Mouse (Mus musculus): ENCODE results near the gene Ttc24. TPM values are rescaled to one million over a fixed set of nuclear protein-coding genes. Genes with fewer than 3 reads are reported as not detected.

The Ttc24 gene
- polyA plus RNA-seq, 1 experiment from 2014 or later, result not detected

GRCm38 (mm10) chr3:88114396-88114795 is 36.3 kb upstream of the Ttc24 start:
- peaks cover 77% of the 10 kb centered on the region for H3K36me3 ChIP-seq (ENCODE audit: control insufficient read depth, insufficient read depth)
- H3K4me1 ChIP-seq (replicated peaks; ENCODE audit: control insufficient read depth, insufficient read depth, low read length), result no peaks in the 10 kb centered on the region
- H3K4me3 ChIP-seq (ENCODE audit: low read depth, low read length), result no peak overlapping the region
- 94% methylated on average over 12 of the region's 12 CpGs for WGBS
- no peaks in the 10 kb centered on the region for H3K9me3 ChIP-seq (ENCODE audit: control insufficient read depth)
- no peak overlapping the region for H3K27ac ChIP-seq (ENCODE audit: low read depth, low read length)
- no peak overlapping the region for H3K9ac ChIP-seq (ENCODE audit: low read depth, low read length)
- no peak for TF ChIP-seq CTCF (IDR thresholded peaks at IDR 0.05; ENCODE audit: low read depth)
- H3K27me3 ChIP-seq (replicated peaks; ENCODE audit: control insufficient read depth, insufficient read depth, low read length), result no peaks in the 10 kb centered on the region
- no peak for ATAC-seq
- no peak overlapping the region for H3K4me2 ChIP-seq (replicated peaks; ENCODE audit: low read depth)

- Histone ChIP-seq H3K4me1 (replicated peaks; ENCODE audit: control insufficient read depth, insufficient read depth, low read length) (no peaks in the 10 kb centered on the region), H3K4me2 (replicated peaks; ENCODE audit: low read depth) (no peak overlapping the region), H3K27me3 (replicated peaks; ENCODE audit: control insufficient read depth, insufficient read depth, low read length) (no peaks in the 10 kb centered on the region), H3K27ac (ENCODE audit: low read depth, low read length) (no peak overlapping the region), H3K9me3 (ENCODE audit: control insufficient read depth) (no peaks in the 10 kb centered on the region), H3K9ac (ENCODE audit: low read depth, low read length) (no peak overlapping the region), H3K4me3 (ENCODE audit: low read depth, low read length) (no peak overlapping the region), H3K36me3 (ENCODE audit: control insufficient read depth, insufficient read depth) (peaks cover 78% of the 10 kb centered on the region)
- no peak for TF ChIP-seq CTCF (IDR thresholded peaks at IDR 0.05; ENCODE audit: low read depth)
- WGBS, result 97% methylated on average over 6 of the region's 6 CpGs
- ATAC-seq, result no peak
These were observed 31.0 kb upstream of the Ttc24 start for GRCm38 (mm10) chr3:88109126-88109525.

- no peak for ATAC-seq
- TF ChIP-seq CTCF (IDR thresholded peaks at IDR 0.05; ENCODE audit: low read depth), result no peak
- no peak overlapping the region for H3K4me2 ChIP-seq (replicated peaks; ENCODE audit: low read depth)
- no peaks in the 10 kb centered on the region for H3K9me3 ChIP-seq (ENCODE audit: control insufficient read depth)
- H3K4me3 ChIP-seq (ENCODE audit: low read depth, low read length), result no peak overlapping the region
- 93% methylated on average over 4 of the region's 4 CpGs for WGBS
- peaks cover 76% of the 10 kb centered on the region for H3K36me3 ChIP-seq (ENCODE audit: control insufficient read depth, insufficient read depth)
- H3K9ac ChIP-seq (ENCODE audit: low read depth, low read length), result no peak overlapping the region
- H3K27me3 ChIP-seq (replicated peaks; ENCODE audit: control insufficient read depth, insufficient read depth, low read length), result no peaks in the 10 kb centered on the region
- H3K27ac ChIP-seq (ENCODE audit: low read depth, low read length), result no peak overlapping the region
- no peaks in the 10 kb centered on the region for H3K4me1 ChIP-seq (replicated peaks; ENCODE audit: control insufficient read depth, insufficient read depth, low read length)
These were observed 28.0 kb upstream of the Ttc24 start for GRCm38 (mm10) chr3:88106126-88106525.

- ATAC-seq, result no peak
- Histone ChIP-seq H3K4me2 (replicated peaks; ENCODE audit: low read depth) (no peak overlapping the region), H3K4me1 (replicated peaks; ENCODE audit: control insufficient read depth, insufficient read depth, low read length) (no peaks in the 10 kb centered on the region), H3K9me3 (ENCODE audit: control insufficient read depth) (no peaks in the 10 kb centered on the region), H3K27ac (ENCODE audit: low read depth, low read length) (peak overlapping the region; percentile 35), H3K9ac (ENCODE audit: low read depth, low read length) (no peak overlapping the region), H3K27me3 (replicated peaks; ENCODE audit: control insufficient read depth, insufficient read depth, low read length) (no peaks in the 10 kb centered on the region), H3K4me3 (ENCODE audit: low read depth, low read length) (no peak overlapping the region), H3K36me3 (ENCODE audit: control insufficient read depth, insufficient read depth) (peaks cover 71% of the 10 kb centered on the region)
- 82% methylated on average over 6 of the region's 6 CpGs for WGBS
- no peak for TF ChIP-seq CTCF (IDR thresholded peaks at IDR 0.05; ENCODE audit: low read depth)
These were observed 24.5 kb upstream of the Ttc24 start for GRCm38 (mm10) chr3:88102611-88103010.

GRCm38 (mm10) chr3:88102196-88102595 is 24.1 kb upstream of the Ttc24 start:
- 83% methylated on average over 6 of the region's 6 CpGs for WGBS
- TF ChIP-seq CTCF (IDR thresholded peaks at IDR 0.05; ENCODE audit: low read depth), result no peak
- no peaks in the 10 kb centered on the region for H3K27me3 ChIP-seq (replicated peaks; ENCODE audit: control insufficient read depth, insufficient read depth, low read length)
- no peaks in the 10 kb centered on the region for H3K9me3 ChIP-seq (ENCODE audit: control insufficient read depth)
- H3K4me1 ChIP-seq (replicated peaks; ENCODE audit: control insufficient read depth, insufficient read depth, low read length), result no peaks in the 10 kb centered on the region
- peak overlapping the region; percentile 35 for H3K27ac ChIP-seq (ENCODE audit: low read depth, low read length)
- no peak for ATAC-seq
- peaks cover 69% of the 10 kb centered on the region; the same call in 1 of the 2 replicates for H3K36me3 ChIP-seq (ENCODE audit: control insufficient read depth, insufficient read depth)
- H3K4me2 ChIP-seq (replicated peaks; ENCODE audit: low read depth), result no peak overlapping the region
- no peak overlapping the region for H3K4me3 ChIP-seq (ENCODE audit: low read depth, low read length)
- H3K9ac ChIP-seq (ENCODE audit: low read depth, low read length), result no peak overlapping the region

DNA sequence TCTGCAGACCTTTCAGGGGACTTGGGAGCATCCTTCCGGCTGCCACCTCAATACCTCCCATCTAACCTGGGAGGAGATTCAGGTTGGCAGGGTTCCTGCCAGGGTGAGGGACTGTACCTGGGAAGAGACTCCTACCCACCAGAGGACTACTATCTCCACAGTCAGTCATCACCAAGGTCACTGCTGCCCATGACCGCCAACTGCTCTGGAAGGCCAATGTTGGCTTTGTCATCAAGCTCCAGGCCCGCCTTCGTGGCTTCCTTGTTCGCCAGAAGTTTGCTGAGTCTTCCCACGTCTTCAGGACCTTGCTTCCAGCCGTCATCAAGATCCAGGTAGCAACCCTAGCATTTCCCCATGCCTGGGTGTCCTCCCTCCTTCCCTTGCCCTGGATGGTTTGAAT is 23.6 kb upstream of the Ttc24 start:
- Histone ChIP-seq H3K27ac (ENCODE audit: low read depth, low read length) (peak overlapping the region; percentile 35; the same call in 1 of the 2 replicates), H3K9me3 (ENCODE audit: control insufficient read depth) (no peaks in the 10 kb centered on the region), H3K4me1 (replicated peaks; ENCODE audit: control insufficient read depth, insufficient read depth, low read length) (no peaks in the 10 kb centered on the region), H3K27me3 (replicated peaks; ENCODE audit: control insufficient read depth, insufficient read depth, low read length) (no peaks in the 10 kb centered on the region), H3K4me3 (ENCODE audit: low read depth, low read length) (no peak overlapping the region), H3K36me3 (ENCODE audit: control insufficient read depth, insufficient read depth) (peaks cover 65% of the 10 kb centered on the region), H3K4me2 (replicated peaks; ENCODE audit: low read depth) (no peak overlapping the region), H3K9ac (ENCODE audit: low read depth, low read length) (no peak overlapping the region)
- 93% methylated on average over 7 of the region's 7 CpGs for WGBS
- no peak for ATAC-seq
- TF ChIP-seq CTCF (IDR thresholded peaks at IDR 0.05; ENCODE audit: low read depth), result no peak

DNA sequence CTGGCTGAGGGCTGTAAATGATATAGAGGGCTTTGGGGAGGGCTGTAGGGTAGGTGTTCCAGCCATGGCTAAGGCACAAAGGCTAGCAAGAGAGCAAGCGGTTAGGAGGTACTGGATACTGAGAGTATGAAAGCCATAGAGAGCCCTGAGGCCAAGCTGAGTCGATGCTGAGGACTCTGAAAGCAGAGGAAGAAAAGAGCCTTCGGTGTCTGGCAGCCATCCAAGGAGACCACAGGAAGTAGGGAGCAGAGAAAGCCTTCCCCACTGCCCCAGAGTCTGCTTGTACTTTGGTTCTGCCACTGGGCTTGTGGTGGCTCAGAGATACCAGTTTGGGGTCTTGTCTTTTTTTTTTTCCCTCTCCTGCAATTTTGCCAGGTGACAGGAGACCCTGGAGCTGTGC is 22.1 kb upstream of the Ttc24 start:
- no peak overlapping the region for H3K4me2 ChIP-seq (replicated peaks; ENCODE audit: low read depth)
- TF ChIP-seq CTCF (IDR thresholded peaks at IDR 0.05; ENCODE audit: low read depth), result no peak
- 80% methylated on average over 3 of the region's 3 CpGs for WGBS
- peaks cover 58% of the 10 kb centered on the region for H3K36me3 ChIP-seq (ENCODE audit: control insufficient read depth, insufficient read depth)
- ATAC-seq, result no peak
- no peak overlapping the region for H3K9ac ChIP-seq (ENCODE audit: low read depth, low read length)
- H3K9me3 ChIP-seq (ENCODE audit: control insufficient read depth), result no peaks in the 10 kb centered on the region
- no peak overlapping the region for H3K4me3 ChIP-seq (ENCODE audit: low read depth, low read length)
- H3K27ac ChIP-seq (ENCODE audit: low read depth, low read length), result no peak overlapping the region
- no peaks in the 10 kb centered on the region for H3K4me1 ChIP-seq (replicated peaks; ENCODE audit: control insufficient read depth, insufficient read depth, low read length)
- no peaks in the 10 kb centered on the region for H3K27me3 ChIP-seq (replicated peaks; ENCODE audit: control insufficient read depth, insufficient read depth, low read length)
